Mouse (Mus musculus) liver, embryonic 12.5 days (tissue): ENCODE results near the gene Tmem184b. TPM values are rescaled to one million over a fixed set of nuclear protein-coding genes. Genes with fewer than 3 reads are reported as not detected.
A peak's percentile ranks its signal among the peaks of the same experiment; 100 is the strongest.

Experiments used
- ATAC-seq: fragments of 200-750 bp; cut with Nextera tagmentation; 2 replicates; pipeline ENCODE4 v1.8.0; 2017; ENCODE audit warnings: moderate number of reproducible peaks, mild to moderate bottlenecking, moderate library complexity
- H3K27ac ChIP-seq: fragments of 300-500 bp; sonication (generic); 2 replicates; pipeline ENCODE4 v1.5.1; 2016; ENCODE audit warnings: mild to moderate bottlenecking
- H3K27me3 ChIP-seq: fragments of 300-500 bp; sonication (generic); replicated peaks from 2 replicates; pipeline ENCODE4 v1.6.1; 2016; ENCODE audit warnings: mild to moderate bottlenecking, moderate library complexity
- H3K36me3 ChIP-seq: fragments of 300-500 bp; sonication (generic); 2 replicates; pipeline ENCODE4 v1.6.1; 2016; ENCODE audit warnings: mild to moderate bottlenecking, moderate library complexity
- H3K4me1 ChIP-seq: fragments of 300-500 bp; sonication (generic); 2 replicates; pipeline ENCODE4 v1.6.1; 2016
- H3K4me2 ChIP-seq: fragments of 300-500 bp; sonication (generic); 2 replicates; pipeline ENCODE4 v1.6.1; 2016; ENCODE audit warnings: mild to moderate bottlenecking, moderate library complexity
- H3K4me3 ChIP-seq: fragments of 300-500 bp; sonication (generic); 2 replicates; pipeline ENCODE4 v1.5.1; 2016; ENCODE audit warnings: mild to moderate bottlenecking, moderate library complexity
- H3K9ac ChIP-seq: fragments of 300-500 bp; sonication (generic); 2 replicates; pipeline ENCODE4 v1.6.1; 2016; ENCODE audit warnings: mild to moderate bottlenecking, moderate library complexity
- H3K9me3 ChIP-seq: fragments of 300-500 bp; sonication (generic); replicated peaks from 2 replicates; pipeline ENCODE4 v1.6.1; 2016; ENCODE audit warnings: mild to moderate bottlenecking, moderate library complexity
- WGBS: fragments of 180-500 bp; shearing (Covaris S2); methylation state at CpG from one replicate; pipeline ENCODE4 v1.1.7; 2016; ENCODE audit not compliant: insufficient replicate concordance; 5-methylcytosine and 5-hydroxymethylcytosine counted together
- polyA plus RNA-seq: library from polyadenylated mRNA; unstranded; fragments of >200 nt; fragmentation: Nextera tagmentation; extraction: Ambion mirVana; gene quantifications from 2 replicates; pipeline ENCODE4 v1.2.1, GENCODE M21; 2016

Tmem184b gene
- 16.4 and 19.0 TPM in 2 replicates for polyA plus RNA-seq

DNA sequence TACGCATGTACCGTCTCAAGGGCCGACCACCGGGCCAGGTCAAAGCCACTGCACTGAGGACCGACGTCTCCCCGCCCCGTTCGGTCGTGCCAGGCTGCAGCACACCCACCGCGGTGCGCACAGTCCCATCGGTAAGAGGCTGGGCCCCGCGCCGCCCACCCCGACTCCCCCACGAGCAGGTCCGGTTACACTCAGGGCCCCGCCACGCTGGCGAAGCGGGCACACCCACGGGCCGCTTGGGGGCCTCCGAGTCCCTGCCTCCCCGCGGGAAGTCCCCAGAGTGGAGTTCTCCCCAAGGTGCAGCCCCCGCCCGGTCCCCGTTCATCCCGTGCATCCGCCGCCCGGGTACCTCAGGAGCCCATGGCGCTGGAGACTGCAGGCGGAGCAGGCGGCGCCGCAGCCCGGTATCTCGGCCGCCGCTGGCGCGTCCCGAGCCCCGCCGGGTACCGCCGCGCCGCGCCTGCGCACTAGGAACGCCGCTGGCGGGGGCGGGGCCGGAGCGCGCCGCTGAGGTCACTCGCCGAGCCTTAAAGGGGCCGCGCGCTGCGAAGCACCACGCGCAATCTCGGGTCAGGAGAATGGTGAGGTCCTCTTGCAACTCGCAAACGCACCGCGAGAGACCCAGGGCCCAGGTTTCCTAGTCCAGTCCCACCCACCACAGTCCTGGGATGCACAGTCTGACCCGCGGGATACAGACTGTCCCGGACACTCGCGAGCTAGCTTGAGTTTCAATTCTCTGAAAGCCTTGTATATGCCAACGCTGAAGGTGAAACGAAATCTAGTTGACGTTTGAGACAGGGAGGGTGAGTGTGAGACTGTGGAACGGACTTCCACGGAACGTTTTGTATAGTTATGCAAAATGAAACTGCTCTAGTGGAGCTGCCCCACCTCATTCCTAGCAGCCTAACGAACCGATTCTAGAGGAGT is at the start of gene Tmem184b:
Gene Tmem184b, minus strand, starts transcription at position 734 of the 927 bp plus-strand sequence.
- H3K9me3 ChIP-seq, result no peaks in the 10 kb centered on the region
- peak within 1 kb of the TSS; percentile 98 for H3K4me2 ChIP-seq
- no peaks in the 10 kb centered on the region for H3K36me3 ChIP-seq
- H3K4me3 ChIP-seq, result peak within 1 kb of the TSS; percentile 78
- H3K4me1 ChIP-seq, result peaks cover 44% of the 10 kb centered on the region
- peak within 1 kb of the TSS; percentile 80 for H3K9ac ChIP-seq
- peak; percentile 87 for ATAC-seq
- under 1% methylated on average over 83 of the region's 90 CpGs for WGBS
- H3K27ac ChIP-seq, result no peak within 1 kb of the TSS; the same call in 1 of the 2 replicates
- peaks cover 16% of the 10 kb centered on the region; the same call in 1 of the 2 replicates for H3K27me3 ChIP-seq

GRCm38 (mm10) chr15:79448041-79448440 is 44.7 kb upstream of the Tmem184b start:
- H3K27ac ChIP-seq, result no peak overlapping the region
- H3K9me3 ChIP-seq, result no peaks in the 10 kb centered on the region
- no peak overlapping the region for H3K4me2 ChIP-seq
- ATAC-seq, result no peak
- H3K36me3 ChIP-seq, result no peaks in the 10 kb centered on the region
- 69% methylated on average over 3 of the region's 3 CpGs for WGBS
- no peak overlapping the region for H3K9ac ChIP-seq
- H3K4me1 ChIP-seq, result peaks cover 22% of the 10 kb centered on the region
- no peak overlapping the region for H3K4me3 ChIP-seq
- peaks cover 2% of the 10 kb centered on the region for H3K27me3 ChIP-seq

GRCm38 (mm10) chr15:79445786-79446654 is 42.7 kb upstream of the Tmem184b start:
- Histone ChIP-seq H3K36me3 (no peaks in the 10 kb centered on the region), H3K9me3 (no peaks in the 10 kb centered on the region), H3K27me3 (peaks cover 16% of the 10 kb centered on the region), H3K4me1 (peaks cover 27% of the 10 kb centered on the region), H3K4me2 (no peak overlapping the region), H3K4me3 (no peak overlapping the region), H3K9ac (no peak overlapping the region), H3K27ac (no peak overlapping the region)
- 49% methylated on average over 8 of the region's 8 CpGs for WGBS
- ATAC-seq, result no peak

DNA sequence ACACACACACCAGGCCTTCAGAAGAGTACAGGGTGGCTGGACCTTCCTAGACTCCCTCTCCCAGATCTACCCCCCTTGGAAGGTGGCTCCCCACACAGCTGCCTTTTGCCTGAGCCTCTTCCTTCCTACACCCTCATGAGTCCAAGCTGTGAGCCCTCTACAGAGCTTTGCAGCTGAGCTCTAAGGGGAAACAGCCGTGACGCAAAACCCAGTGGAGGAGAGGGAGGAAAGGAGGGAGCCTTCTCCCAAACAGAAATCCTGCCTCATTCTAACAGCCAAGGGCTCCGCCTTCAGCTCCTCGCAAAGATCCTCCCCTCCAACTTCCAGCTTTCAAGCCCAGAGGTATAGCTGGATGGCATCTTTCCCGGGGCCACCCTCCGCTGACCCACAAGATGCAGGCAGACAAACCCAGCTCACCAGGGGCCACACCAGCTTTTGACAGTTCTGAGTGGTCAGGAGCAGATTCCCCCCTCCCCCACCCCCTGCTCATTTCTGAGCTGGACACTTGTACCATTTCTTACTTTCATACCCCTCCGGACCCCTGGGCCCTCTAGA is 40.6 kb upstream of the Tmem184b start:
- Histone ChIP-seq H3K4me1 (peaks cover 47% of the 10 kb centered on the region), H3K4me3 (no peak overlapping the region), H3K27me3 (peaks cover 16% of the 10 kb centered on the region), H3K36me3 (no peaks in the 10 kb centered on the region), H3K4me2 (no peak overlapping the region), H3K27ac (no peak overlapping the region), H3K9ac (no peak overlapping the region), H3K9me3 (no peaks in the 10 kb centered on the region)
- ATAC-seq, result no peak
- 65% methylated on average over 7 of the region's 7 CpGs for WGBS

- Histone ChIP-seq H3K4me1 (peaks cover 56% of the 10 kb centered on the region), H3K9ac (no peak overlapping the region), H3K4me2 (no peak overlapping the region), H3K4me3 (no peak overlapping the region), H3K27me3 (peaks cover 16% of the 10 kb centered on the region), H3K27ac (no peak overlapping the region), H3K36me3 (peaks cover 7% of the 10 kb centered on the region; the same call in 1 of the 2 replicates), H3K9me3 (no peaks in the 10 kb centered on the region)
- WGBS, result 84% methylated on average over 9 of the region's 9 CpGs
- no peak for ATAC-seq
These were observed 39.7 kb upstream of the Tmem184b start for GRCm38 (mm10) chr15:79442961-79443518.

GRCm38 (mm10) chr15:79442257-79442611 is 38.9 kb upstream of the Tmem184b start:
- peak overlapping the region; percentile 76 for H3K9ac ChIP-seq
- no peak for ATAC-seq
- H3K4me3 ChIP-seq, result peak overlapping the region; percentile 76
- H3K4me2 ChIP-seq, result peak overlapping the region; percentile 89
- H3K27ac ChIP-seq, result peak overlapping the region; percentile 79; the same call in 1 of the 2 replicates
- H3K27me3 ChIP-seq, result peaks cover 16% of the 10 kb centered on the region
- peaks cover 15% of the 10 kb centered on the region for H3K36me3 ChIP-seq
- H3K9me3 ChIP-seq, result no peaks in the 10 kb centered on the region
- peaks cover 63% of the 10 kb centered on the region for H3K4me1 ChIP-seq
- 13% methylated on average over 6 of the region's 6 CpGs for WGBS

GRCm38 (mm10) chr15:79441331-79442256 is 38.2 kb upstream of the Tmem184b start:
- no peaks in the 10 kb centered on the region for H3K9me3 ChIP-seq
- 1% methylated on average over 82 of the region's 107 CpGs for WGBS
- H3K36me3 ChIP-seq, result peaks cover 20% of the 10 kb centered on the region
- peak overlapping the region; percentile 76 for H3K4me3 ChIP-seq
- peaks cover 16% of the 10 kb centered on the region for H3K27me3 ChIP-seq
- peak overlapping the region; percentile 79 for H3K27ac ChIP-seq
- H3K4me2 ChIP-seq, result peak overlapping the region; percentile 89
- ATAC-seq, result peak; percentile 57
- H3K9ac ChIP-seq, result peak overlapping the region; percentile 76
- H3K4me1 ChIP-seq, result peaks cover 69% of the 10 kb centered on the region

GRCm38 (mm10) chr15:79440651-79441330 is 37.4 kb upstream of the Tmem184b start:
- peak overlapping the region; percentile 89 for H3K4me2 ChIP-seq
- no peaks in the 10 kb centered on the region for H3K9me3 ChIP-seq
- peak overlapping the region; percentile 76 for H3K9ac ChIP-seq
- peaks cover 16% of the 10 kb centered on the region for H3K27me3 ChIP-seq
- no peak for ATAC-seq
- WGBS, result 30% methylated on average over 11 of the region's 11 CpGs
- H3K27ac ChIP-seq, result peak overlapping the region; percentile 79
- H3K36me3 ChIP-seq, result peaks cover 24% of the 10 kb centered on the region
- H3K4me3 ChIP-seq, result peak overlapping the region; percentile 76
- H3K4me1 ChIP-seq, result peaks cover 77% of the 10 kb centered on the region

GRCm38 (mm10) chr15:79440223-79440622 is 36.9 kb upstream of the Tmem184b start:
- no peak overlapping the region; the same call in 1 of the 2 replicates for H3K27ac ChIP-seq
- H3K27me3 ChIP-seq, result peaks cover 16% of the 10 kb centered on the region
- H3K9ac ChIP-seq, result no peak overlapping the region; the same call in 1 of the 2 replicates
- H3K4me1 ChIP-seq, result peaks cover 81% of the 10 kb centered on the region
- peak overlapping the region; percentile 89 for H3K4me2 ChIP-seq
- H3K4me3 ChIP-seq, result peak overlapping the region; percentile 76; the same call in 1 of the 2 replicates
- ATAC-seq, result no peak
- peaks cover 25% of the 10 kb centered on the region for H3K36me3 ChIP-seq
- WGBS, result 56% methylated on average over 4 of the region's 4 CpGs
- H3K9me3 ChIP-seq, result no peaks in the 10 kb centered on the region

DNA sequence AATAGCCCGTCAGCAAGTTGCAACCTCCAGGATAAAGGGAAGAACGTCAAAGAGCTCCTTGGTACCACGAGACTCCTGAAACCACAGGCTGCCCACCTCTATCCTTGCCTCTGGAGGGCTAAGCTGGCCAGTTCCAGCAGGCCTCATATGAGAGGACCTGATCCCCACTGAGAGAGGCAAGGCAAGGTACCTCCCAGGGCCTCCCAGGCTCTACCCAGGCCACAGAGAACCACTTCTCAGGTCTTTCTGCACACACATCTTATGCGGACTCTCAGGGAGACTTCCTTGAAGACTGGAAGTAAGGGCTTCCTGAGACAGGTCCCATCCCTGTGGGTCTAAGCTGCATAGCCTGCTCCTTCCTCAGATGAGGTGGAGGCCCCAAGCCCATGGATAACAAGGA is 36.0 kb upstream of the Tmem184b start:
- Histone ChIP-seq H3K36me3 (peaks cover 26% of the 10 kb centered on the region), H3K27me3 (peaks cover 16% of the 10 kb centered on the region), H3K4me2 (no peak overlapping the region), H3K27ac (no peak overlapping the region), H3K4me1 (peaks cover 77% of the 10 kb centered on the region), H3K4me3 (no peak overlapping the region), H3K9ac (no peak overlapping the region), H3K9me3 (no peaks in the 10 kb centered on the region)
- 71% methylated on average over 4 of the region's 4 CpGs for WGBS
- no peak for ATAC-seq
